Mouse (Mus musculus) cortical plate, adult 2 months (tissue): Measurements from ENCODE around the gene Mmp11.

Experiments
- CTCF ChIP-seq: fragments of 200-500 bp; IDR thresholded peaks from 2 replicates; pipeline ENCODE4 v1.5.1; 2011; ENCODE audit warnings: mild to moderate bottlenecking, control low read depth, low read length; ENCODE audit not compliant: insufficient read depth; ENCODE audit errors: extremely low read depth
- POLR2A ChIP-seq: fragments of 200-500 bp; IDR thresholded peaks from 2 replicates; pipeline ENCODE4 v1.6.1; 2011; ENCODE audit warnings: mild to moderate bottlenecking, low read length, control low read depth; ENCODE audit not compliant: insufficient read depth; ENCODE audit errors: extremely low read depth

DNA sequence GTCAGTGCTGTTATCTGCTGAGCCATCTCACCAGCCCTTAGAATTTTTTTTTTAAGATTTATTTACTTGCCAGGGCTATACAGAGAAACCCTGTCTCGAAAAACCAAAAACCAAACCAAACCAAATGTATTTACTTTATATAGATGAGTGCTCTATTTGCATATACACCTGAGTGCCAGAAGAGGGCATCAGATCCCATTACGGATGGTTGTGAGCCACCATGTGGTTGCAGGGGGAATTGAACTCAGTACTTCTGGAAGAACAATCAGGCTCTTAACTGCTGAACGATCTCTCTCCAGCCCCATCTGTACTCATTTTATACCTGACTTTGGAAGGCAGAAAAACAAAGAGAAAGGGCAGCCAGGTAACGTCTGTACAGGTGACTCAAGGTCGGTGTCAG lies 38.9 kb upstream of the Mmp11 start:
- peak; percentile 50 for TF ChIP-seq CTCF
- no peak for TF ChIP-seq POLR2A
